Mouse (Mus musculus) liver, postnatal 0 days (tissue): ENCODE data around the gene Fam214b.

Experiments
- CTCF ChIP-seq: sonication (generic); IDR thresholded peaks from 2 replicates; pipeline ENCODE4 v1.5.1; 2016; ENCODE audit warnings: antibody characterized with exemption, low read depth
- EP300 ChIP-seq: IDR thresholded peaks from 2 replicates; pipeline ENCODE4 v1.6.1; 2016; ENCODE audit warnings: antibody characterized with exemption, low read depth, mild to moderate bottlenecking

DNA sequence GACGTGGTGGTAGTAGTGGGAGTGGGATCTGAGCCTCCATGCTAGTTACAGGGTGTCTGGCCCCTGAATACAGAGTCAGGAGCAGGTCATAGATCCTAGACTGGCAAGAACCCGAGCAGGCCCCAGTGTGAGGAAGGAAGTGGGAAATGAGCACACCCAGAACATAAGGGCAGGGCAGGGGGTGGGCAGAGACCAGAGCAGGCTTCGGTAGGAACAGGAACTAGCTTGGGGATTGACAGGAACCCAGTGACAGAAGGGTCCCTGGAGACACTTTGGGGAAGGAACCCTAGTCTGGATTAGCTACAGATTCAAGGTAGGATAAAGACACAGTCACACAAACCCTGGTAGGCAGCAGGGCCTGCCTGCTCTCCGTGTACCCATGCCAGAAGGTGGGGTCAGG is 1.3 kb downstream of the Fam214b start:
- TF ChIP-seq CTCF (no peak), EP300 (no peak)
